8 mouse cellular contexts compared by ENCODE assay signal in the genomic region with DNA sequence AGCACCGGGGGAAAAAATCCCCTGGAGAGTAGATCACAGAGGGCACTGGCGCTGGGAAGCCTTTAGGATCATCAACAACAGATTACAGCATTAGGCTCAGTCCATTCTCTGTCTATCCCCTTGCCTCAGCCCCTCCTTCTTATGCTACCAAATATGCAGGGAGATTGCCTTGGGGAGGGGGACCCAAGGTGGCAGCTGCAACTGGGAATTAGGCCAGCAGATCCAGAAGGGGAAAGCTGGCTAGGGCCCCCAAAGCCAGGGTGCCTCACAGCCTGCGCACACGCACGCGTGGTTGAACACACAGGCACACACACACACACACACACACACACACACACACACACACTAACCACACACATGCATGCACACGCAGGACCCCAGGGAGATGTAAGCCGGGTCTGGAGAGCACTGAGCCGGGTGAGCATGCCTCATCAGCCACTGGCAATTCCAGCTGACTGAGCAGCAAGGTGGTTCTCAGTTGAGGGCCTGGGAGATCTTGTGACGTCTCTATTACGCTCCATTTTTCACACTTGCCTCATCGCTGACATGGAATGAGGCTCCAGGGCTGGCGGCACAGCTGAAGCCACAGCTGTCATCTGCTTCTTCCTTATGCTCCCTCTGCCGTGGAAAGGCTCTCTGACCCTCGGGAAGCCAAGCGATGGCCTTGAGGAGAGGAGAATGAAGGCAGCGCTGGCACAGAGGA. TPM values are rescaled to one million over a fixed set of nuclear protein-coding genes. Genes with fewer than 3 reads are reported as not detected.
DNase-seq lines count a peak whose midpoint lies in the region; ATAC-seq and TF ChIP-seq lines count a peak whose summit lies in the region.

No protein-coding gene starts in this region.

- no peak for TF ChIP-seq EP300 in heart, adult 2 months (IDR thresholded peaks at IDR 0.05; ENCODE audit: insufficient read depth, low read depth, low read length)

- no peaks in the 10 kb centered on the region for H3K79me2 ChIP-seq in heart, adult 2 months (replicated peaks; ENCODE audit: control insufficient read depth, insufficient read depth, low read length)

- ATAC-seq in hindbrain, embryonic 16.5 days, result peak; percentile 66

- 19% methylated on average over 17 of the region's 17 CpGs for WGBS in heart, adult 2 months
- WGBS in hindbrain, embryonic 16.5 days, result 23% methylated on average over 17 of the region's 17 CpGs

- intact Hi-C loops in heart, adult 2 months (cut with DNase I), result loop anchor here (1.0 to 5.0 kb wide), 4 partner anchors 49 to 209 kb away; partner anchors contain the start of genes Cox6a1 and Pop5
- intact Hi-C loops in gastrocnemius, postnatal 14 days (cut with DNase I; ENCODE audit: low total_unique reads), result loop anchor here (2.0 kb wide), 1 partner anchor 48 kb away; the partner anchor contains the start of gene Pop5

- peak overlapping the region; percentile 45 for H3K4me3 ChIP-seq in heart, adult 2 months
- H3K4me3 ChIP-seq in hindbrain, embryonic 16.5 days (ENCODE audit: low read length), result peak overlapping the region; percentile 11; the same call in 1 of the 2 replicates

- TF ChIP-seq CTCF in heart, adult 2 months (IDR thresholded peaks at IDR 0.05), result no peak

- no peaks in the 10 kb centered on the region for H3K27me3 ChIP-seq in heart, adult 2 months (ENCODE audit: control insufficient read depth, insufficient read depth, low read length)
- peaks cover 15% of the 10 kb centered on the region for H3K27me3 ChIP-seq in hindbrain, embryonic 16.5 days (replicated peaks; ENCODE audit: control insufficient read depth, insufficient read depth, low read length)

- no peaks in the 10 kb centered on the region for H3K9me3 ChIP-seq in hindbrain, embryonic 16.5 days (ENCODE audit: control insufficient read depth, low read length)

- H3K4me1 ChIP-seq in heart, adult 2 months (ENCODE audit: control insufficient read depth, insufficient read depth, low read length), result peaks cover 10% of the 10 kb centered on the region
- H3K4me1 ChIP-seq in hindbrain, embryonic 16.5 days (ENCODE audit: control insufficient read depth, insufficient read depth, low read depth, low read length), result peaks cover 27% of the 10 kb centered on the region

- no peak for TF ChIP-seq POLR2A in heart, adult 2 months (IDR thresholded peaks at IDR 0.05; ENCODE audit: insufficient read depth, low read depth, low read length)

- DNase-seq in heart, adult 2 months, result peak in 1 of 2 experiments; percentile 53
- no peak for DNase-seq in heart, adult 8-10 months (ENCODE audit: low spot score)
- DNase-seq in A20 (ENCODE audit: low read depth, low spot score), result peak; percentile 23
- DNase-seq in cerebellum, postnatal 14 days, result peak; percentile 47 to 61
- DNase-seq in naive thymus-derived CD4-positive, alpha-beta T cell, adult 2 months (ENCODE audit: low read depth), result peak; percentile 37
- DNase-seq in adrenal gland, postnatal 4 days (ENCODE audit: low spot score in 2 of 2), result no peak
- DNase-seq in gastrocnemius, postnatal 14 days, result no peak

- peak overlapping the region; percentile 93 for H3K27ac ChIP-seq in heart, adult 2 months
- peak overlapping the region; percentile 60 for H3K27ac ChIP-seq in hindbrain, embryonic 16.5 days (ENCODE audit: low read depth, low read length)

- peak overlapping the region; percentile 38 for H3K4me2 ChIP-seq in hindbrain, embryonic 16.5 days (ENCODE audit: low read length)

- H3K36me3 ChIP-seq in heart, adult 2 months (ENCODE audit: control insufficient read depth, insufficient read depth, low read length), result no peaks in the 10 kb centered on the region
- H3K36me3 ChIP-seq in hindbrain, embryonic 16.5 days (ENCODE audit: control insufficient read depth, insufficient read depth, low read length), result no peaks in the 10 kb centered on the region

- peak overlapping the region; percentile 65 for H3K9ac ChIP-seq in heart, adult 2 months (ENCODE audit: low read depth, low read length)
- H3K9ac ChIP-seq in hindbrain, embryonic 16.5 days (ENCODE audit: low read depth, low read length), result peak overlapping the region; percentile 30

RNA-seq across cellular contexts. Expression of gene Cabp1, which starts 7.7 kb away (rescaled TPM):
- total RNA-seq in heart, adult 2 months (2021), result 1 to 10 TPM; 2.3 to 3.9 TPM
- polyA plus RNA-seq in heart, adult 2 months (2012; rRNA removed), result 6.0 and 13.2 TPM in 2 replicates
- total RNA-seq in heart, adult 8-10 months (2022), result 1 to 10 TPM; 1.7 to 2.6 (median 1.9) TPM
- polyA plus RNA-seq in hindbrain, embryonic 16.5 days (2015; fragmentation: Nextera tagmentation; extraction: Ambion mirVana), result 6.5 and 11.6 TPM in 2 replicates
- 1 to 10 TPM; 4.5 to 5.0 TPM for total RNA-seq in adrenal gland, postnatal 4 days (2021)
- 1 to 10 TPM; 1.2 to 1.3 TPM for total RNA-seq in gastrocnemius, postnatal 14 days (2021)

RNA-seq across cellular contexts. Expression of gene Mlec, which starts 28.5 kb away (rescaled TPM):
- 10 to 100 TPM; 74.6 to 80.6 TPM for total RNA-seq in heart, adult 2 months (2021)
- polyA plus RNA-seq in heart, adult 2 months (2012; rRNA removed), result 40.4 and 75.4 TPM in 2 replicates
- 10 to 100 TPM; 75.2 to 88.5 (median 78.8) TPM for total RNA-seq in heart, adult 8-10 months (2022)
- 23.8 and 31.5 TPM in 2 replicates for polyA plus RNA-seq in hindbrain, embryonic 16.5 days (2015; fragmentation: Nextera tagmentation; extraction: Ambion mirVana)
- 100 to 1,000 TPM; 208 to 242 TPM for total RNA-seq in adrenal gland, postnatal 4 days (2021)
- total RNA-seq in gastrocnemius, postnatal 14 days (2021), result 100 to 1,000 TPM; 216 to 235 TPM

RNA-seq across cellular contexts. Expression of gene Pop5, which starts 49.1 kb away (rescaled TPM):
- 10 to 100 TPM; 32.2 to 38.1 TPM for total RNA-seq in heart, adult 2 months (2021)
- 36.2 and 43.8 TPM in 2 replicates for polyA plus RNA-seq in heart, adult 2 months (2012; rRNA removed)
- total RNA-seq in heart, adult 8-10 months (2022), result 10 to 100 TPM; 26.6 to 35.1 (median 32.8) TPM
- 106 and 107 TPM in 2 replicates for polyA plus RNA-seq in hindbrain, embryonic 16.5 days (2015; fragmentation: Nextera tagmentation; extraction: Ambion mirVana)
- 10 to 100 TPM; 45.9 to 46.8 TPM for total RNA-seq in adrenal gland, postnatal 4 days (2021)
- total RNA-seq in gastrocnemius, postnatal 14 days (2021), result 10 to 100 TPM; 24.0 to 25.4 TPM

RNA-seq across cellular contexts. Expression of gene Unc119b, which starts 51.7 kb away (rescaled TPM):
- total RNA-seq in heart, adult 2 months (2021), result 10 to 100 TPM; 15.8 to 22.0 TPM
- polyA plus RNA-seq in heart, adult 2 months (2012; rRNA removed), result 18.4 and 27.8 TPM in 2 replicates
- 10 to 100 TPM; 11.8 to 18.5 (median 14.5) TPM for total RNA-seq in heart, adult 8-10 months (2022)
- 31.5 and 36.8 TPM in 2 replicates for polyA plus RNA-seq in hindbrain, embryonic 16.5 days (2015; fragmentation: Nextera tagmentation; extraction: Ambion mirVana)
- 10 to 100 TPM; 35.1 to 39.1 TPM for total RNA-seq in adrenal gland, postnatal 4 days (2021)
- 10 to 100 TPM; 12.2 to 12.7 TPM for total RNA-seq in gastrocnemius, postnatal 14 days (2021)

Comparison
In these comparisons a context has a peak if more than half of its experiments do, and no peak if none do; other contexts are left out.
1. DNase-seq: peak in A20 (single experiment), cerebellum, postnatal 14 days (2 of 2) and naive thymus-derived CD4-positive, alpha-beta T cell, adult 2 months (single experiment); none in heart, adult 8-10 months (single experiment), adrenal gland, postnatal 4 days (0 of 2) and gastrocnemius, postnatal 14 days (single experiment).